Mouse (Mus musculus) heart, embryonic 15.5 days (tissue): ENCODE measurements around the gene Ankrd49. TPM values are rescaled to one million over a fixed set of nuclear protein-coding genes. Genes with fewer than 3 reads are reported as not detected.

Experiments used
- ATAC-seq: fragments of 200-750 bp; cut with Nextera tagmentation; replicated peaks from 2 replicates; pipeline ENCODE4 v1.8.0; 2017; ENCODE audit warnings: low read depth, moderate TSS enrichment; ENCODE audit not compliant: insufficient number of reproducible peaks, insufficient read depth, low FRiP score
- H3K27ac ChIP-seq: fragments of 300-500 bp; sonication (generic); 2 replicates; pipeline ENCODE4 v1.5.1; 2015; ENCODE audit warnings: mild to moderate bottlenecking, inconsistent platforms
- H3K27me3 ChIP-seq: fragments of 300-500 bp; sonication (generic); 2 replicates; pipeline ENCODE4 v1.6.1; 2015; ENCODE audit warnings: inconsistent platforms
- H3K36me3 ChIP-seq: fragments of 300-500 bp; sonication (generic); 2 replicates; pipeline ENCODE4 v1.6.1; 2015; ENCODE audit warnings: mild to moderate bottlenecking, inconsistent platforms
- H3K4me1 ChIP-seq: fragments of 300-500 bp; sonication (generic); replicated peaks from 2 replicates; pipeline ENCODE4 v1.6.1; 2015; ENCODE audit warnings: inconsistent platforms
- H3K4me2 ChIP-seq: fragments of 300-500 bp; sonication (generic); 2 replicates; pipeline ENCODE4 v1.6.1; 2015; ENCODE audit warnings: inconsistent platforms, mild to moderate bottlenecking, moderate library complexity
- H3K4me3 ChIP-seq: fragments of 300-500 bp; sonication (generic); 2 replicates; pipeline ENCODE4 v1.5.1; 2015; ENCODE audit warnings: mild to moderate bottlenecking, inconsistent platforms
- H3K9ac ChIP-seq: fragments of 300-500 bp; sonication (generic); 2 replicates; pipeline ENCODE4 v1.6.1; 2015; ENCODE audit warnings: mild to moderate bottlenecking, inconsistent platforms
- H3K9me3 ChIP-seq: fragments of 300-500 bp; sonication (generic); replicated peaks from 2 replicates; pipeline ENCODE4 v1.6.1; 2016; ENCODE audit warnings: inconsistent platforms
- WGBS: fragments of 180-500 bp; shearing (Covaris S2); methylation state at CpG from one replicate; pipeline ENCODE4 v1.1.7; 2015; ENCODE audit warnings: mixed read lengths; 5-methylcytosine and 5-hydroxymethylcytosine counted together
- polyA plus RNA-seq: library from polyadenylated mRNA; unstranded; fragments of >200 nt; fragmentation: Nextera tagmentation; extraction: Ambion mirVana; gene quantifications from 2 replicates; pipeline ENCODE4 v1.2.1, GENCODE M21; 2015

Ankrd49 gene
- polyA plus RNA-seq, 1 experiment from 2014 or later: 18.9 TPM

DNA sequence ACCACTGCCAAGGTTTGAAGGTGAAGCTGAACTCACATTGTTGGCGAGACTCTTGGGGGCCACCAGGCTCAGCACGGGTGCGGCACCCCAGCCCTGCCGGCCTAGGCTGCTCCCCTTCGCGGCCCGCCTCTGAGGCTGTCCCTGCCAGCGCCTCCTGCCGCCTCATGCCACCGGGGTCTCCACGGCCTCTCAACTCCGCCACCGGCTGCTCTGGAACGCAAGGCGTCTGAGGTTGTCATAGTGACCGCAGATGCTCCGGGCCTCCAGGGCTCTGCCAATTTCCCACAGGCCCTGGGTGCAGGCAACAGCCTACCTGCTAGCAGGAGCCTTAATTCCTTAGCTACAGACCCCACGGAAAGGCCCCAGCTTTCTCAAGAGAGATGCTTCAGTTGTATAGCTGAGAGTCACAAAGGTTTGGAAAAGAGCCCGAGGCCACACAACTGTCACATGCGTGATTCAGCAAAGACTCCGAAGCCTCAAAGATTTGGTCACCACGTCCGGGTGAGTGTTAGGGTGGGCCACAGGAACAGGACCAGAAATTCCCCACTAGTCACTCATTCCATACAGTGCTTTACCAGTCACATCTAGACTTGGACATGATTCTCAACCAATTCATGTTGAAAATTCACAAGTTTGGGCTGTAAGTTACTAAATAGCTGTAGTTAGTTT, 13.7 kb downstream of the Ankrd49 start, which contains the start of gene 1700012B09Rik:
1700012B09Rik (minus strand) TSS at position 228 of the 669 bp plus-strand sequence.
- H3K4me3 ChIP-seq: no peak within 1 kb of the TSS
- H3K4me2 ChIP-seq: peak within 1 kb of the TSS; percentile 33; the same call in 1 of the 2 replicates
- H3K9ac ChIP-seq: no peak within 1 kb of the TSS
- 15% methylated on average over 23 of the region's 23 CpGs for WGBS
- ATAC-seq: no peak
- H3K4me1 ChIP-seq: peaks cover 4% of the 10 kb centered on the region
- H3K27me3 ChIP-seq: peaks cover 48% of the 10 kb centered on the region
- no peaks in the 10 kb centered on the region for H3K9me3 ChIP-seq
- H3K27ac ChIP-seq: no peak within 1 kb of the TSS
- H3K36me3 ChIP-seq: no peaks in the 10 kb centered on the region

DNA sequence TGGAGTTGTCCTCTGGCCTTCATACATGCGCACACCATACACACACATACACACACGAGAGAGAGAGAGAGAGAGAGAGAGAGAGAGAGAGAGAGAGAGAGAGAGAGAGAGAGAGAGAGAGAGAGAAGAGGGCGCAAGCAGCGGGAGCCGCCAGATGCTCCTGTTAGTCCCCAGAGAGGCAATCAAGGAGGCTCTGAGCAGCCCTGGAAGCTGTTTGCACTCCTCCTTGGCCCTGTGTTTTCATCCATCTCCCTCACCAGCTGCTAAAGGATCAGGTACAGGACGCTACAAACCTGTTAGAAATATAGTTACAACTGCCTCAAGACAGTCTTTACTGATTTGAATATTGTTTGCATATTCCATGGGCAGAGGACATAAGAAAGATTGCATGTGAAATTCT, 14.8 kb downstream of the Ankrd49 start:
- no peak overlapping the region for H3K4me3 ChIP-seq
- no peak overlapping the region for H3K4me2 ChIP-seq
- H3K27ac ChIP-seq: no peak overlapping the region
- ATAC-seq: no peak
- 42% methylated on average over 5 of the region's 6 CpGs for WGBS
- H3K9ac ChIP-seq: no peak overlapping the region
- H3K27me3 ChIP-seq: peaks cover 48% of the 10 kb centered on the region
- no peaks in the 10 kb centered on the region for H3K9me3 ChIP-seq
- H3K4me1 ChIP-seq: peaks cover 4% of the 10 kb centered on the region
- no peaks in the 10 kb centered on the region for H3K36me3 ChIP-seq

DNA sequence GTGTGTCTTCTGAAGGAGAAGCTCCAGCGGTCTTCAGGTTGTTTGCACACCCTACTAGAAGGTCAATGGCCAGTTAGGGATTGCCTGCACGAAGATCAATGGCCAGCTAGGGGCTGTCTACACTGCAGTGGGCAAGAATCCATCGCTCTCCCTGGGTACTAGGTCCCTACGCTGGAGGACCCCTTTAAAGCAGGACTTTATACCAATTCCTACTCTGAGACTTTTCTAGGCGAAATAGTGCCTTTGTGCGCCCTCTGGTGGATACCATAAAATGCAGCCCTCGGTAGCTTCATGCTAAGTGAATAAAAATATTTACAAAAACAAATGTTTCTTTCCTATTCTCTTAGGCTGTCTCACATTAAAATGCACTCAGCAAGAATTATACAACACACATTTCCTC, 19.9 kb downstream of the Ankrd49 start:
- Histone ChIP-seq H3K9ac (no peak overlapping the region), H3K27ac (no peak overlapping the region), H3K9me3 (no peaks in the 10 kb centered on the region), H3K36me3 (no peaks in the 10 kb centered on the region), H3K4me2 (no peak overlapping the region), H3K4me3 (no peak overlapping the region), H3K4me1 (no peaks in the 10 kb centered on the region), H3K27me3 (peaks cover 32% of the 10 kb centered on the region)
- 22% methylated on average over 7 of the region's 7 CpGs for WGBS
- no peak for ATAC-seq

DNA sequence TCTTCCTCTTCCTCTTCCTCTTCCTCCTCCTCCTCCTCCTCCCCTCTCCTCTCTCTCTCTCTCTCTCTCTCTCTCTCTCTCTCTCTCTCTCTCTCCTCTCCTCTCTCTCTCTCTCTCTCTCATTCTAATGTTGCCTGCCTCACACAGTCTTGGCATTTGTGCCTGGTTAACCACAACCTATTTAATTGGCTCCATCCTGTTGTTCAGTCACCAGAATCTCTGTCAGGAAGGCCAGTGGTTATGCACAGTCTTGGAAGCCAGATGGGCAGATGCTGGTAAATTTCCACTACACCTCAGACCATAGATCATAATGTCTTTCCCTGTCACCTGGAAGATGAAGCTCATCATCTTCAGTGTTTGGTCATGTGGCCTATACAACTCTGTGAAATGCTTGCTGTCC, 25.4 kb downstream of the Ankrd49 start:
- H3K27ac ChIP-seq: no peak overlapping the region
- no peak overlapping the region for H3K4me3 ChIP-seq
- no peak overlapping the region for H3K4me2 ChIP-seq
- no peak overlapping the region for H3K9ac ChIP-seq
- no peak for ATAC-seq
- no peaks in the 10 kb centered on the region for H3K36me3 ChIP-seq
- no peaks in the 10 kb centered on the region for H3K4me1 ChIP-seq
- no peaks in the 10 kb centered on the region for H3K9me3 ChIP-seq
- peaks cover 12% of the 10 kb centered on the region; the same call in 1 of the 2 replicates for H3K27me3 ChIP-seq

DNA sequence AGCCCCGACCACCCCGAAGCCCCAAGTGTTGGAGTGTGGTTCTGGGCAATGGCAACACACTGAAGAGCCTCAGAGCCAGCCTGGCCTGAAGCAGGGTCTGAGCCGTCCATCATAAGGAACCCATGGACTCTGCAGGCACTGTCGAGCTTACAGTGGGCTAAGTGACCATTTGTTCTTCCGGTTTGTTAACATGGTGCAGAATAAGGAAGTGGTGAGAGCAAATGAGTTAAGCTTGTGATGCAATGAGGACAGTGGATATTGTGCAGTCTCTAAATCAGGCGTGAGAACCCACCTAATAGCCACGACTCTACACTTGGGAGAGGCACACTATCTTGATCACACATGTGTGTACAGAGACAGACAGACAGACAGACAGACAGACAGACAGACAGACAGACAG, 26.1 kb downstream of the Ankrd49 start:
- H3K9me3 ChIP-seq: no peaks in the 10 kb centered on the region
- 60% methylated on average over 7 of the region's 7 CpGs for WGBS
- H3K9ac ChIP-seq: no peak overlapping the region
- no peaks in the 10 kb centered on the region for H3K36me3 ChIP-seq
- no peaks in the 10 kb centered on the region for H3K4me1 ChIP-seq
- H3K27me3 ChIP-seq: peaks cover 7% of the 10 kb centered on the region; the same call in 1 of the 2 replicates
- no peak overlapping the region for H3K4me3 ChIP-seq
- H3K4me2 ChIP-seq: no peak overlapping the region
- H3K27ac ChIP-seq: no peak overlapping the region
- ATAC-seq: no peak

DNA sequence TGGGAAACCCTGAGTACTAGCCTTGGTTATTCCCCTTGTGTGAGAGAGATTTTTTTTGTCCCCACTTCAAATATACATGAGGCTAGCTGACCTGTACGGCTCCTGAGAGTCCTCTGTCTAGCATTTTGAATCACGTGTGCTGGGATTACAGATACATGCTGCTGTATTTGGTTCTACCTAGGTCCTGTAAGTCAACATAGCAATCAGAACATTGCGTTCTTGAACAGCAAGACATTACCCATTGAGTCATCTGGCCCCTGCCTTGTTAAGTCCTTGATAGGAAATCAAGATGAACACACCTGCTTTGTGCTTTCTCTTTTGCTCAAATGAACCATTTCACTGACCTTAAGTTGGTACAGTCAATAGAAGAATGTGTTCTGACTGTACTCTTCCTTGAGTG, 30.2 kb downstream of the Ankrd49 start:
- 72% methylated on average over 3 of the region's 3 CpGs for WGBS
- Histone ChIP-seq H3K9ac (no peak overlapping the region), H3K4me3 (no peak overlapping the region), H3K4me1 (peaks cover 16% of the 10 kb centered on the region), H3K27ac (no peak overlapping the region), H3K4me2 (no peak overlapping the region), H3K36me3 (no peaks in the 10 kb centered on the region), H3K27me3 (peaks cover 14% of the 10 kb centered on the region), H3K9me3 (no peaks in the 10 kb centered on the region)
- ATAC-seq: no peak

DNA sequence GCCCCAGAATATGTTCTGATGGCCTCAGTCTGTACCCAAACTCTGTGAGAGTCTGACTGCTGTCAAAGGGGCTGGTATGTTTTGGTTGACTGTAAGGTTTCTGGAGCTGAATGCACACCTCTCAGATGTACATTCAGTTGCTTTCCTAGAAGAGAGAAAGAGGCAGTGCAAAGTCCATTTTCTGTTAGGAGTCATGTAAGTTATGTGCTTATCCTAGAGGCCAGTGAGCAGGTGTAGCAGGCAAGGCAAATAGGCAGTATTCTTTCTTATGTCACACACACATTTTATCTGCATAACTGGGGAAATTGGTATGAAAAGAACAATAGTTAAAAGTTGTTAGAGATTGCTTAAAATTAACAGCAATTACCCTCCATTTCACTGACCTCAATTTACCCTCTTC, 30.7 kb downstream of the Ankrd49 start:
- H3K4me1 ChIP-seq: peaks cover 16% of the 10 kb centered on the region
- no peak overlapping the region for H3K9ac ChIP-seq
- peaks cover 14% of the 10 kb centered on the region for H3K27me3 ChIP-seq
- H3K4me2 ChIP-seq: no peak overlapping the region
- no peak overlapping the region for H3K4me3 ChIP-seq
- no peaks in the 10 kb centered on the region for H3K9me3 ChIP-seq
- H3K36me3 ChIP-seq: no peaks in the 10 kb centered on the region
- no peak for ATAC-seq
- no peak overlapping the region for H3K27ac ChIP-seq

DNA sequence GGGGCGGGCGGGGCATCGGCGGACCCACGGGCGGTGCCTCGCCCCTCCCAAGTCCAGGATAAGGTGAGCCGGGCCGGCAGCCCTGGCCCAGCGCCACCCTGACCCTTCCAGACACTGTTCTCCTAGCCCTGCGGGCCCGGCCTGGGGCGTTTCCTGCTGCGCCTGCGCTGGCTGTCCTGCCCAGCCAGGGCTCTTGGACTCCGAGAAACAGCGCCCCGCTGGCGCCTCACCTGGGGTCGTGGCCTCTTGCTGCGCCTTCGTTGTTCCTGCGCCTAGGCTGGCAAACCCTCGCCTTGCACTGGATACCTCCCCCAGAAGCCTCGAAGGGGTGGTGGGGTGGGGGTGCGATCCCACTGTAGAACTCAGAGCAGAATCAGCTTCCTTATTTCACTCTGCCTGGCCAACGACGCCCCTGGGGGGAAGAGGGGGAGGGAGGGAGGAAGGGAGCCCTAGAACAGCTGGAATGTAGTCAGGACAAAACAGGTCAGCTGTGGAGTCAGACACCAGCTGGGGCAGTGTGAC, 32.6 kb downstream of the Ankrd49 start, which contains the start of gene Fut4:
Fut4 (minus strand) TSS at position 393 of the 522 bp plus-strand sequence.
- H3K36me3 ChIP-seq: no peaks in the 10 kb centered on the region
- no peak within 1 kb of the TSS for H3K27ac ChIP-seq
- H3K4me1 ChIP-seq: peaks cover 16% of the 10 kb centered on the region
- no peaks in the 10 kb centered on the region for H3K9me3 ChIP-seq
- H3K27me3 ChIP-seq: peaks cover 14% of the 10 kb centered on the region
- WGBS: under 1% methylated on average over 27 of the region's 28 CpGs
- peak within 1 kb of the TSS; percentile 95 for H3K4me2 ChIP-seq
- peak; percentile 75 for ATAC-seq
- peak within 1 kb of the TSS; percentile 60 for H3K9ac ChIP-seq
- peak within 1 kb of the TSS; percentile 60 for H3K4me3 ChIP-seq

DNA sequence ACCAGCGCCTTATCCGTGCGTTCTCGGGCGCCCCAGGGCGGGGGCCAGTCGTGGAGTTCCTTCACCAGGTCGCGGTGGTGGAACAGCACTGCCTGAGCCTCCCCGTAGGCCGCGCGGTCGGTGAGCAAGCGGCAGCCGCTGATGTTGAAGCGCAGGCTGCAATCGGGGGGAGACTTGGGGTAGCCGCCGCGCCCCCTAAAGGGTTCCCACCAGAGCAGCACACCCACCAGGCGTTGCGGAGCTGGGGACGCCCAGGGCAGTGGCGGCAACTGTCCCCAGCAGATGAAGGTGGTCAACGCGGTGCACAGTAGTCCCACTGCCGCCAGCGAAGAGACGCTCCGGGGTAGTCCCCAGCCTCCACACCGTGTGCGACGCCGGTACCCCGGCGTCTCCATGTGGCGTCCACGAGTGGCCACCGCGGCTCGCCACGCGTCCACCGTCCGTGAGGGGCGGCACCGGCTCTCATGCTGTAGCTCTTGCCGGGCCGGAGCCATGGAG, 33.1 kb downstream of the Ankrd49 start:
- H3K27ac ChIP-seq: no peak overlapping the region
- WGBS: under 1% methylated on average over 50 of the region's 50 CpGs
- H3K4me1 ChIP-seq: peaks cover 16% of the 10 kb centered on the region
- peak overlapping the region; percentile 60 for H3K9ac ChIP-seq
- H3K4me3 ChIP-seq: peak overlapping the region; percentile 60
- no peaks in the 10 kb centered on the region for H3K9me3 ChIP-seq
- peak; percentile 70 for ATAC-seq
- peaks cover 14% of the 10 kb centered on the region for H3K27me3 ChIP-seq
- peak overlapping the region; percentile 95 for H3K4me2 ChIP-seq
- H3K36me3 ChIP-seq: no peaks in the 10 kb centered on the region

DNA sequence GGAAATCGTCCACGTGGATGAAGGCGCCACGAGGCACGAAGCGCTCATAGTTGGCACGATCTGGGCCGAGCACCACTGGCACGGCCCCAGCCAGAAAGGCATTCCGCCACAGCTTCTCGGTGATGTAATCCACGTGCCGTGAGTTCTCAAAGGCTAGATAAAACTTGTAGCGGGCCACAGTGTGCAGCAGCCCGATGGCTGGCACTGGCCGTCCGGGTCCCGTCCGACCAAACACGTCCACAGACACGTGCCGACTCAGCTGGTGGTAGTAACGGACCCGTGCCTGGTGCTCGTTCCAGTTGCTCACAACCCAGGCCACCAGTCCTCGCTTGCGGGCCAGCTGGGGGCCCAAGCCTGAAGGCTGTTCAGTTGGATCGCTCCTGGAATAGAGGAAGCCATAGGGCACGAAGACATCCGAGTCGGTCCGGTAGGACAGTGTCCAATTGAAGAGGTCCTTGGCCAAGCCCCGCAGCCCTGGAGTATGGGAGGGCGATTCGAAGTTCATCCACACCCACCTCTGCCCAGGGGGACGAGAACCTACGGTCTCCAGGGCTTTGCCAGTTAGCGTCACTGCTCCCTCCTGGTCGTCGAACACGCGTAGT, 33.7 kb downstream of the Ankrd49 start:
- WGBS: 47% methylated on average over 42 of the region's 42 CpGs
- H3K27ac ChIP-seq: no peak overlapping the region
- no peak for ATAC-seq

DNA sequence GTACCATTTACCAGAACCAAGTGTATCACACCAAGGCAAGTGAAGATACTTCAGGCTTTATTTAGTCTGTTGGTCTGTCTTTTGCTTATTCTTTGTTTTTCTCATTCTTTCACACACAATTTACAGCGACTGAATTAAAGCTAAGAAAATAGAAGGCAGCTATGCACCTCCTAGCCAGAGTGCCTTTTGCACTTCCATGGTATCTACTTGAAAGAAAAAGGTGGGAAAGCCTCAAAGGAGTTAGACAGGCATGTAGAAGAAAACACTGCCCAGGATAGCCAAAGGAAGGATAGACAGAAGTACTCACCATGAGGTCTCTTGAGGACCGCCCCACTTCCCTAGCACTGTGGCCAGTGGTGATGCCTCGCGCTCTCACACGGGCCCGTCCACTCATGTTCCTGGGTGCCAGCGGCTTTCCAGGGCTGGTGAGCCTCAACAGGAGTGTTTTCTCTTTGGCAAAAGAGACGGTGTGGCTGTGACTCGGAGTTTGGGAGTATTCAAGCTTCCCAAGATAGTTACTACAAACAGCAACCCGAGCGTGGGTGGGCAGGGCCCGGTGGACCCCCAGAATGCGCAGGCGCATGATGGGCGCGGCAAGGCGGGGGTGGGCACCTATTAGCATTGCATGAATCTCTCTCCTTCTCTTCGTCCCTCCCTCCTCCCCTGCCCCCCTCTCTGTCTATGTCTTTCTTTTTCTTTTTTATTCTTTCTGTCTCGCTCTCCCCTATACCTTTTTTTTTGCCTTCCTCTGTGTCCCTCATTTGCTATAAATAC, 44.3 kb downstream of the Ankrd49 start, which contains the start of gene Piwil4:
Piwil4 (minus strand) TSS at position 583 of the 774 bp plus-strand sequence.
- no peak for ATAC-seq
- Histone ChIP-seq H3K9ac (no peak within 1 kb of the TSS), H3K4me3 (no peak within 1 kb of the TSS), H3K27me3 (no peaks in the 10 kb centered on the region), H3K27ac (no peak within 1 kb of the TSS), H3K4me1 (no peaks in the 10 kb centered on the region), H3K4me2 (no peak within 1 kb of the TSS), H3K9me3 (no peaks in the 10 kb centered on the region), H3K36me3 (no peaks in the 10 kb centered on the region)
- 75% methylated on average over 19 of the region's 19 CpGs for WGBS

More for the DNA sequence above, 33.7 kb downstream of the Ankrd49 start:
- peak overlapping the region; percentile 95 for H3K4me2 ChIP-seq
- H3K9me3 ChIP-seq: no peaks in the 10 kb centered on the region
- H3K4me3 ChIP-seq: peak overlapping the region; percentile 60
- H3K27me3 ChIP-seq: peaks cover 14% of the 10 kb centered on the region
- peaks cover 16% of the 10 kb centered on the region for H3K4me1 ChIP-seq
- no peaks in the 10 kb centered on the region for H3K36me3 ChIP-seq
- peak overlapping the region; percentile 60 for H3K9ac ChIP-seq
